Mouse (Mus musculus) lung, postnatal 0 days (tissue): ENCODE results near the gene Mcub. TPM values are rescaled to one million over a fixed set of nuclear protein-coding genes. Genes with fewer than 3 reads are reported as not detected.

Experiments
- ATAC-seq: fragments of 200-750 bp; cut with Nextera tagmentation; 2 replicates; pipeline ENCODE4 v1.8.0; 2017; ENCODE audit warnings: moderate library complexity
- DNase-seq: peaks from one replicate; pipeline ENCODE4 v3.0.0-alpha.2; 2016; ENCODE audit warnings: low spot score
- H3K27ac ChIP-seq: fragments of 300-500 bp; sonication (generic); 2 replicates; pipeline ENCODE4 v1.5.1; 2014; ENCODE audit warnings: antibody characterized with exemption, mild to moderate bottlenecking, low read length, mixed read lengths
- H3K27me3 ChIP-seq: fragments of 300-500 bp; sonication (generic); replicated peaks from 2 replicates; pipeline ENCODE4 v1.6.1; 2014; ENCODE audit warnings: low read length, mixed read lengths; ENCODE audit not compliant: insufficient read depth
- H3K36me3 ChIP-seq: fragments of 300-500 bp; sonication (generic); 2 replicates; pipeline ENCODE4 v1.6.1; 2014; ENCODE audit warnings: low read length, mixed read lengths; ENCODE audit not compliant: insufficient read depth
- H3K4me1 ChIP-seq: fragments of 300-500 bp; sonication (generic); 2 replicates; pipeline ENCODE4 v1.6.1; 2014; ENCODE audit warnings: antibody characterized with exemption, low read depth, low read length, mixed read lengths; ENCODE audit not compliant: insufficient read depth
- H3K4me2 ChIP-seq: fragments of 300-500 bp; sonication (generic); replicated peaks from 2 replicates; pipeline ENCODE4 v1.6.1; 2014; ENCODE audit warnings: low read depth, mild to moderate bottlenecking, low read length, moderate library complexity, mixed read lengths
- H3K4me3 ChIP-seq: fragments of 300-500 bp; sonication (generic); 2 replicates; pipeline ENCODE4 v1.5.1; 2014; ENCODE audit warnings: low read depth, low read length
- H3K9ac ChIP-seq: fragments of 300-500 bp; sonication (generic); replicated peaks from 2 replicates; pipeline ENCODE4 v1.6.1; 2014; ENCODE audit warnings: low read depth, mild to moderate bottlenecking
- H3K9me3 ChIP-seq: fragments of 300-500 bp; sonication (generic); 2 replicates; pipeline ENCODE4 v1.6.1; 2016; ENCODE audit warnings: low read length, mixed read lengths
- CTCF ChIP-seq: IDR thresholded peaks from 2 replicates; pipeline ENCODE4 v1.5.1; 2016; ENCODE audit warnings: antibody characterized with exemption, mild to moderate bottlenecking
- EP300 ChIP-seq: IDR thresholded peaks from 2 replicates; pipeline ENCODE4 v1.6.1; 2016; ENCODE audit warnings: antibody characterized with exemption, mild to moderate bottlenecking, control low read depth
- WGBS: fragments of 180-500 bp; shearing (Covaris S2); extraction: QIAGEN DNeasy Blood & Tissue Kit; methylation state at CpG from one replicate; pipeline ENCODE4 v1.1.7; 2014; 5-methylcytosine and 5-hydroxymethylcytosine counted together
- polyA plus RNA-seq: library from polyadenylated mRNA; unstranded; fragments of >200 nt; fragmentation: Nextera tagmentation; extraction: Ambion mirVana; gene quantifications from 2 replicates; pipeline ENCODE4 v1.2.1, GENCODE M21; 2015

Gene Mcub
- polyA plus RNA-seq, 1 experiment from 2014 or later, result 11.8 TPM

DNA sequence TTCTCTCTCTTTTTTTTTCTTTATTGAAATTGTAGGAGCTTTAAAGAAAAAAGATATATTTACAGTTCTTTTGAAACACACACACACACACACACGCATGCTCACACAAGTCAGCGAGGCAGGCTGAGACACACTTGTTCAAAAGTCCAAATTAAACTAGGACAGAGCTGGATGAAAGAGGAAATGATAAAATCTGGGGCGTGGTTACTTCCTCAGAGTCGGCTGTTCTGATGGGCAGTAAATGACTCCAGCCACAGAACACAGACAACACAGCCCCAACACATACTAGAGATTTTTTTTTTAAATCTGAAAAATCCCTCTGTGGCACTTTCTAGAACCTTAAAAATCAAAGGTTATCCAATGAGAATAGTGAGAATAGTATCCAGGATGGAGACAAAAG, 26.2 kb downstream of the Mcub start:
- H3K4me2 ChIP-seq, result no peak overlapping the region
- H3K9ac ChIP-seq, result no peak overlapping the region
- DNase-seq (no peak), ATAC-seq (no peak)
- no peak overlapping the region for H3K4me3 ChIP-seq
- no peak overlapping the region for H3K27ac ChIP-seq
- 55% methylated on average over 4 of the region's 4 CpGs for WGBS
- H3K27me3 ChIP-seq, result no peaks in the 10 kb centered on the region
- H3K9me3 ChIP-seq, result no peaks in the 10 kb centered on the region
- H3K36me3 ChIP-seq, result no peaks in the 10 kb centered on the region
- H3K4me1 ChIP-seq, result no peaks in the 10 kb centered on the region
- no peak for TF ChIP-seq EP300
- no peak for TF ChIP-seq CTCF

DNA sequence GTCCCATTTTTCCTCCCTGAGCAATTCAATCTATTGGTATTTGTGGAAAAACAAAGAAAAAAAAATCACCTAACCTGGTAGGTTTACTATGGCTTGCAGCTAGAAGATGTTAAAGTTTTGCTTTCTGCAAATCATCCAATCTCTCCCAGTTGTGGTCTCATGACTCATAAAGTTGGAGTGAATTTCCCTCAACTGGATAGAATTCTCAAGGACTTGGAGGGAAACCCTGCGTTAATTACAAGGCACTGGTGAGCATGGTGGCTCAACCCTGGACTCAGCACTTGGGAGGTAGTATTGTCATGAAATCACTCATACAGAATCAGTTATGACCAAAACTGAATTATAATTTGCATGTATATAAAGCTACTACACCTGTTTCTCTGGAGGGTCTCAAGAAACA, 28.7 kb downstream of the Mcub start:
- Histone ChIP-seq H3K4me1 (no peaks in the 10 kb centered on the region), H3K9ac (no peak overlapping the region), H3K27ac (no peak overlapping the region), H3K4me2 (no peak overlapping the region), H3K36me3 (no peaks in the 10 kb centered on the region), H3K9me3 (no peaks in the 10 kb centered on the region), H3K27me3 (no peaks in the 10 kb centered on the region), H3K4me3 (no peak overlapping the region)
- no peak for DNase-seq
- ATAC-seq, result no peak
- TF ChIP-seq EP300 (no peak), CTCF (no peak)
- 95% methylated on average over 1 of the region's 1 CpGs for WGBS

DNA sequence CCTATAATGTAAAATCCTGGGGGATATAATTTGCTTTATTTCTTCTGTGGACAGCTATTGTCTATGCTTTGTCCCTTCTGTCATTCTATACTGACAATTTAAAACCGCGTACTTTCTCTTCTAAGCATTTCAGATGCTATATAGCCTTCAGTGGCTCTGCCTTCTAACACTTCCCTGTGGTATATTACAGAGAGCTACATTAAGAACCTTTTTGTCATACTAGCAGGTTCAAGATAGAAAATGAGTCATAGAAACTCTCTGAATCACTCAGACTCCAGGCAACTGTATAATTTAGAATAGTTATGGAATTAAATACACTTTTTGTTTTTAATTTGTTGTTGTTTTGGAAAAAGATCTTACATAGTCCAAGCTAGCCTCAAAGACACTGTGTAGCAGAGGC, 29.2 kb downstream of the Mcub start:
- no peak overlapping the region for H3K4me2 ChIP-seq
- TF ChIP-seq CTCF (no peak), EP300 (no peak)
- no peaks in the 10 kb centered on the region for H3K4me1 ChIP-seq
- H3K9me3 ChIP-seq, result no peaks in the 10 kb centered on the region
- ATAC-seq, result no peak
- WGBS, result 92% methylated on average over 2 of the region's 2 CpGs
- no peaks in the 10 kb centered on the region for H3K27me3 ChIP-seq
- no peaks in the 10 kb centered on the region for H3K36me3 ChIP-seq
- H3K9ac ChIP-seq, result no peak overlapping the region
- no peak overlapping the region for H3K27ac ChIP-seq
- H3K4me3 ChIP-seq, result no peak overlapping the region
- DNase-seq, result no peak

DNA sequence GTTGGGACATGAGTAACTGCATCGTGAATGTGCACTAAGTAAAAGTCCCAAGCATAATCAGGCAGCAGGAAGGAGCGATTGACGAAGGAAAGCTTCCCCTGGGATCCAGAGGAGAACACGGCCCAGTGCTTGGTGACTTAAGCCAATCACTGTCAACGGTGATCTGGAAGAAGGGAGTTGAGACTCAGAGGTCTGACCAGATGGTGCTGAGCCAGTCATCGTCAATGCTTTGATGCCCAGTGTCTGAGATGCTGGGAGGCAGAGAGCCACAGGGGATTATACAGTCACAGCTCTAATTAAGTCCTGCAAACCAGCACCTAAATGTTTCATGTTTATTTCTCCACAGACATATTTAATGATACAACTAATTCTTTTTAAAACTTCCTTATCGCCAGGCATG, 30.9 kb downstream of the Mcub start:
- ATAC-seq, result no peak
- no peak overlapping the region for H3K4me2 ChIP-seq
- H3K9ac ChIP-seq, result no peak overlapping the region
- no peaks in the 10 kb centered on the region for H3K36me3 ChIP-seq
- H3K9me3 ChIP-seq, result no peaks in the 10 kb centered on the region
- 65% methylated on average over 7 of the region's 7 CpGs for WGBS
- H3K27ac ChIP-seq, result no peak overlapping the region
- H3K27me3 ChIP-seq, result no peaks in the 10 kb centered on the region
- no peak for DNase-seq
- no peak for TF ChIP-seq EP300
- TF ChIP-seq CTCF, result no peak
- no peaks in the 10 kb centered on the region for H3K4me1 ChIP-seq
- no peak overlapping the region for H3K4me3 ChIP-seq

DNA sequence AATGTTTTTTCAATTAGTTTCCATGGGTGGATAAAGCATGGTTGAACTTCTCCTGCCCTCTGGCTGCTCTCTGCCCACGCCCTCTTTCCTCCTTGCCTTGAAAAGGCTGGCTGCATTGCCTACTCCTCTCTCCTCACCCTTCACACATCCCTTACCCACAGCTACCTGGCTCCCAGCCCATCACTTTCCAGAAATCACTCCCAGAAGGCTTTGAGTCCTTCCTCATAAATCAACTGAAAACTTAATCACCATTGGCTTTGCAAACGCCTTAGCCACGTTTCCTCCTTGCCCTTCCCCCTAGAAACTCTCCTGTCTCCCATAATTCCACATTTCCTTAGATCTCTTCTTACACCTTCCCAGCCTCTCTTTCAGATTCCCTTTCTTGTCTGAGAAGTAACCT, 32.2 kb downstream of the Mcub start:
- DNase-seq, result peak; percentile 37
- Histone ChIP-seq H3K9me3 (no peaks in the 10 kb centered on the region), H3K36me3 (no peaks in the 10 kb centered on the region), H3K4me3 (no peak overlapping the region), H3K4me2 (no peak overlapping the region), H3K4me1 (no peaks in the 10 kb centered on the region), H3K9ac (no peak overlapping the region), H3K27me3 (no peaks in the 10 kb centered on the region), H3K27ac (no peak overlapping the region)
- WGBS, result 39% methylated on average over 3 of the region's 3 CpGs
- TF ChIP-seq CTCF (no peak), EP300 (no peak)
- ATAC-seq, result no peak; the same call in 1 of the 2 replicates

DNA sequence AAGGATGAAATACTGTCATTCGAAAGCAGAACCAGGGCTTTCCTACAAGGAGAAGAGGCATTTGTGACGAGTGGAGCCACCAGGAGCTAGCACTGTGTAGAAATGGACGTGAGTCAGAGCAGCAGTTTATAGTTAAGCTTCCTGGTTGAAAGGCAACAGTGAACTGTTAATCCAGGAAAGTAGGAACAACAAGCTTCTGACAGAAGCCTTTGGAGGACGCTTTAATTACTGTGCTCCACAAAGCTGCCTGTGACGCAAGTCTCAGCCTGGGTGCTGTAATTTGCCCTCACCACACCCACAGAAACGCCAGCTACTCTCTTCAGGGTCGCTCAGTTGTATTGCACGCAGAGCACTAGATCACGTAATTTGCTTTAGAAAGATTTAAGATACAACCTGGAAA, 33.4 kb downstream of the Mcub start:
- H3K27me3 ChIP-seq, result no peaks in the 10 kb centered on the region
- no peaks in the 10 kb centered on the region for H3K36me3 ChIP-seq
- H3K4me2 ChIP-seq, result no peak overlapping the region
- DNase-seq (peak; percentile 22), ATAC-seq (no peak)
- H3K4me1 ChIP-seq, result no peaks in the 10 kb centered on the region
- H3K27ac ChIP-seq, result no peak overlapping the region
- H3K9ac ChIP-seq, result no peak overlapping the region
- TF ChIP-seq EP300, result no peak
- TF ChIP-seq CTCF, result no peak
- 58% methylated on average over 9 of the region's 9 CpGs for WGBS
- no peak overlapping the region for H3K4me3 ChIP-seq
- H3K9me3 ChIP-seq, result no peaks in the 10 kb centered on the region

DNA sequence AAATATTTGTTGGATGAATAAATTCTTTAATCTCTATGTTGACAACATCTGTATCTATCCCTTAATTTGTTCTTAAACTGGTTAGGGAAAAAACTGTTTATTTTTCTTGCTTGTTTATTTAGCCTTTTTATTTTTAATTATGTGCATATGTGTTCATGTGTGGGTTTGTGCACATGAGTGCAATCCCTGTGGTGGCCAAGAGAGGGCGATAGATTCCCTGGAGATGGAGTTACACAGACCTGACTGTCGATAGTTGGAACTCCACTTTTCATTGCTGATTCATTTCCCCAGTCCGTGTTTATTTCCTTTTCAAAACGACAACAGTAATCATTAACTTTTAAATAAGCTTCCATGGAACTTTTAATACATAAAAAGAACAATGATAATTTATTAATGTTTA, 37.6 kb downstream of the Mcub start:
- H3K4me1 ChIP-seq, result no peaks in the 10 kb centered on the region
- no peak for ATAC-seq
- no peaks in the 10 kb centered on the region for H3K36me3 ChIP-seq
- H3K9me3 ChIP-seq, result no peaks in the 10 kb centered on the region
- H3K4me3 ChIP-seq, result no peak overlapping the region
- TF ChIP-seq EP300, result no peak
- TF ChIP-seq CTCF, result peak; percentile 63
- WGBS, result 53% methylated on average over 4 of the region's 4 CpGs
- H3K9ac ChIP-seq, result no peak overlapping the region
- no peak overlapping the region for H3K4me2 ChIP-seq
- H3K27ac ChIP-seq, result no peak overlapping the region
- DNase-seq, result no peak
- no peaks in the 10 kb centered on the region for H3K27me3 ChIP-seq
